Mouse (Mus musculus): Measurements from ENCODE around the gene Rgs3.

GRCm38 (mm10) chr4:62590878-62591277 lies 31.2 kb downstream of the Rgs3 start:
- no peak for TF ChIP-seq POLR2A (IDR thresholded peaks at IDR 0.05; ENCODE audit: extremely low read depth, insufficient read depth, low read length)
- TF ChIP-seq CTCF (IDR thresholded peaks at IDR 0.05; ENCODE audit: low read depth, low read length), result no peak
